Mouse (Mus musculus) embryonic facial prominence, embryonic 15.5 days (tissue): ENCODE results near the gene 4632433K11Rik. TPM values are rescaled to one million over a fixed set of nuclear protein-coding genes. Genes with fewer than 3 reads are reported as not detected.
A peak's percentile ranks its signal among the peaks of the same experiment; 100 is the strongest.
"Not testable (repeated sequence)": the region's sequence is repeated elsewhere in the genome, so short reads cannot be mapped to it uniquely, and the experiment has no call there.

Source experiments
- ATAC-seq: fragments of 200-750 bp; cut with Nextera tagmentation; 2 replicates; pipeline ENCODE4 v1.8.0; 2017; ENCODE audit warnings: low read depth, moderate TSS enrichment; ENCODE audit not compliant: insufficient number of reproducible peaks, low FRiP score, low TSS enrichment
- H3K27ac ChIP-seq: fragments of 300-500 bp; sonication (generic); replicated peaks from 2 replicates; pipeline ENCODE4 v1.5.1; 2015; ENCODE audit warnings: mild to moderate bottlenecking, inconsistent platforms
- H3K27me3 ChIP-seq: fragments of 300-500 bp; sonication (generic); 2 replicates; pipeline ENCODE4 v1.6.1; 2015; ENCODE audit warnings: inconsistent platforms
- H3K36me3 ChIP-seq: fragments of 300-500 bp; sonication (generic); 2 replicates; pipeline ENCODE4 v1.6.1; 2015; ENCODE audit warnings: mild to moderate bottlenecking, inconsistent platforms
- H3K4me1 ChIP-seq: fragments of 300-500 bp; sonication (generic); 2 replicates; pipeline ENCODE4 v1.6.1; 2015; ENCODE audit warnings: inconsistent platforms
- H3K4me2 ChIP-seq: fragments of 300-500 bp; sonication (generic); replicated peaks from 2 replicates; pipeline ENCODE4 v1.6.1; 2015; ENCODE audit warnings: mild to moderate bottlenecking, inconsistent platforms
- H3K4me3 ChIP-seq: fragments of 300-500 bp; sonication (generic); replicated peaks from 2 replicates; pipeline ENCODE4 v1.5.1; 2015; ENCODE audit warnings: mild to moderate bottlenecking, inconsistent platforms
- H3K9ac ChIP-seq: fragments of 300-500 bp; sonication (generic); 2 replicates; pipeline ENCODE4 v1.6.1; 2015; ENCODE audit warnings: inconsistent platforms
- H3K9me3 ChIP-seq: fragments of 300-500 bp; sonication (generic); replicated peaks from 2 replicates; pipeline ENCODE4 v1.6.1; 2016; ENCODE audit warnings: inconsistent platforms
- WGBS: fragments of 180-500 bp; shearing (Covaris S2); methylation state at CpG from one replicate; pipeline ENCODE4 v1.1.7; 2015; 5-methylcytosine and 5-hydroxymethylcytosine counted together
- polyA plus RNA-seq: library from polyadenylated mRNA; unstranded; fragments of >200 nt; fragmentation: Nextera tagmentation; extraction: Ambion mirVana; gene quantifications from 2 replicates; pipeline ENCODE4 v1.2.1, GENCODE M21; 2015

4632433K11Rik gene
- polyA plus RNA-seq, 1 experiment from 2014 or later, result not detected

GRCm38 (mm10) chr7:5079365-5080009 lies 45.6 kb downstream of the 4632433K11Rik start:
- peak overlapping the region; percentile 95 for H3K27ac ChIP-seq

GRCm38 (mm10) chr7:5080010-5080751 lies 46.3 kb downstream of the 4632433K11Rik start, which contains the start of gene Epn1:
Epn1 (plus strand) TSS chr7:5080235.
- under 1% methylated on average over 81 of the region's 81 CpGs for WGBS
- H3K36me3 ChIP-seq, result peaks cover 32% of the 10 kb centered on the region
- no peaks in the 10 kb centered on the region for H3K9me3 ChIP-seq
- H3K27me3 ChIP-seq, result no peaks in the 10 kb centered on the region
- peaks cover 26% of the 10 kb centered on the region for H3K4me1 ChIP-seq
- H3K9ac ChIP-seq, result peak within 1 kb of the TSS; percentile 100
- H3K27ac ChIP-seq, result peak within 1 kb of the TSS; percentile 95
- H3K4me2 ChIP-seq, result peak within 1 kb of the TSS; percentile 74
- peak; percentile 97 for ATAC-seq
- peak within 1 kb of the TSS; percentile 100 for H3K4me3 ChIP-seq

More at GRCm38 (mm10) chr7:5079365-5080009, 45.6 kb downstream of the 4632433K11Rik start:
- not testable (repeated sequence) for ATAC-seq, H3K9ac ChIP-seq, H3K27me3 ChIP-seq, H3K9me3 ChIP-seq
- Histone ChIP-seq H3K4me2 (peak overlapping the region; percentile 74), H3K4me1 (peaks cover 26% of the 10 kb centered on the region), H3K4me3 (peak overlapping the region; percentile 100), H3K36me3 (peaks cover 38% of the 10 kb centered on the region)
- WGBS, result 41% methylated on average over 8 of the region's 13 CpGs

DNA sequence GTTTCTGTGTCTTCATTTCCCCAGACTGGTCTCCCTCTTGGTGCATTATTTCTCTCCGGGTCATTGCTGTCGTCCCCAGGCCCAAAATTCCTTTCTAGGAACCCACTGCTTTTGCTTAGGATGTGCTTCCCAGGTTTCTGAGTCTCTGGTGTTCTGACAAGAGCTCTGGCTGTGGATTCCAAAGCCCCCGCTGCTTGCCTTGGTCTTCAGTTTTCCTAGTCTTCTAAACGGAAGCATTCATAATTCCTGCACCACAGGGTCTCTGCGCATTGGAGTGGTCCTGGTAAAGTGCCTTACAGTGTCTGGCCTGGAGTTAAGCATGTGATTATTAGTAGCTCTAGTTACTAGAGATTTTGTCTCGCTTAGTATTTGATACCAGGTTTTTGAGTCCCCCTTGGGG lies 46.9 kb downstream of the 4632433K11Rik start:
- H3K36me3 ChIP-seq, result peaks cover 33% of the 10 kb centered on the region
- peak overlapping the region; percentile 100 for H3K4me3 ChIP-seq
- H3K4me1 ChIP-seq, result peaks cover 26% of the 10 kb centered on the region
- peak overlapping the region; percentile 100 for H3K9ac ChIP-seq
- H3K27ac ChIP-seq, result peak overlapping the region; percentile 95
- WGBS, result 10% methylated on average over 6 of the region's 6 CpGs
- ATAC-seq, result no peak
- H3K27me3 ChIP-seq, result no peaks in the 10 kb centered on the region
- H3K9me3 ChIP-seq, result no peaks in the 10 kb centered on the region
- peak overlapping the region; percentile 74 for H3K4me2 ChIP-seq

GRCm38 (mm10) chr7:5081241-5081640 lies 47.3 kb downstream of the 4632433K11Rik start:
- 61% methylated on average over 6 of the region's 6 CpGs for WGBS
- Histone ChIP-seq H3K36me3 (peaks cover 33% of the 10 kb centered on the region), H3K9ac (no peak overlapping the region)

DNA sequence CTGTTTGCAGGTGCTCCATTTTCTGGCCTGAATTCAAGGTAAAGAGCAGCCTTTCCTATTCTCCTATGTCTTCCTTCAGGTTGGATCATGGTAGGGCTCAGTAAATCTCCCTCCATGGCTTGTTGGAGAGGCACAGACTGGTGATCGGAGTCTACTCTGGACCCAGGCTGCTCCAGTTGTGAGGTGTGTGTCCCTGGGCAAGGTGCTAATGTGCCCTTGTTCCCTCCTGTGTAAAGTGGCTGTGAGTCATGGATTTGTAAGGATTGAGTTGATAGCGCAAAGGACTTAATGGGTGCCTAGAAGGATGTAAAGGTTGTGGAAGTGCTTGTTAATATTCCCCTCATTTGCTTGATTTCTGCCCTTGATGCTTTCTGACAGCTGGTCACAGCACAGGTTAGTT lies 48.0 kb downstream of the 4632433K11Rik start:
- no peak overlapping the region for H3K27ac ChIP-seq
- H3K9ac ChIP-seq, result no peak overlapping the region
- no peaks in the 10 kb centered on the region for H3K9me3 ChIP-seq
- ATAC-seq, result no peak
- no peaks in the 10 kb centered on the region for H3K27me3 ChIP-seq
- H3K36me3 ChIP-seq, result peaks cover 31% of the 10 kb centered on the region
- no peak overlapping the region for H3K4me3 ChIP-seq
- 91% methylated on average over 2 of the region's 2 CpGs for WGBS
- peaks cover 26% of the 10 kb centered on the region for H3K4me1 ChIP-seq
- peak overlapping the region; percentile 74; the same call in 1 of the 2 replicates for H3K4me2 ChIP-seq

More at GRCm38 (mm10) chr7:5081241-5081640, 47.3 kb downstream of the 4632433K11Rik start:
- Histone ChIP-seq H3K27me3 (no peaks in the 10 kb centered on the region), H3K9me3 (no peaks in the 10 kb centered on the region), H3K4me1 (peaks cover 26% of the 10 kb centered on the region), H3K4me2 (peak overlapping the region; percentile 74), H3K27ac (no peak overlapping the region), H3K4me3 (peak overlapping the region; percentile 100)
- ATAC-seq, result no peak

- peaks cover 37% of the 10 kb centered on the region for H3K36me3 ChIP-seq
- H3K4me1 ChIP-seq, result peaks cover 26% of the 10 kb centered on the region
- ATAC-seq, result no peak
- no peak overlapping the region for H3K4me2 ChIP-seq
- no peak overlapping the region for H3K27ac ChIP-seq
- H3K4me3 ChIP-seq, result no peak overlapping the region
- no peaks in the 10 kb centered on the region for H3K9me3 ChIP-seq
- H3K27me3 ChIP-seq, result no peaks in the 10 kb centered on the region
- no peak overlapping the region for H3K9ac ChIP-seq
- 88% methylated on average over 18 of the region's 18 CpGs for WGBS
Observed at GRCm38 (mm10) chr7:5083325-5084105, 49.6 kb downstream of the 4632433K11Rik start.

Other genes with a start within 250 kb of the 4632433K11Rik start
- gene Tmem238, start 244.5 kb upstream of the 4632433K11Rik start, polyA plus RNA-seq, result 11.4 and 11.8 TPM in 2 replicates
- 397 and 411 TPM in 2 replicates for gene Rpl28, start 241.2 kb upstream of the 4632433K11Rik start, polyA plus RNA-seq
- 348 and 351 TPM in 2 replicates for gene Ube2s, start 221.5 kb upstream of the 4632433K11Rik start, polyA plus RNA-seq
- 0.43 and 0.99 TPM in 2 replicates for gene Shisa7, start 189.4 kb upstream of the 4632433K11Rik start, polyA plus RNA-seq
- gene Isoc2b, start 163.9 kb upstream of the 4632433K11Rik start, polyA plus RNA-seq, result 11.3 and 13.1 TPM in 2 replicates
- gene Isoc2a, start 157.0 kb upstream of the 4632433K11Rik start, polyA plus RNA-seq, result 0.95 and 1.2 TPM in 2 replicates
- gene Gm36210, start 127.6 kb upstream of the 4632433K11Rik start, polyA plus RNA-seq, result not detected in 2 replicates
- gene Zfp628, start 118.9 kb upstream of the 4632433K11Rik start, polyA plus RNA-seq, result 4.1 and 4.9 TPM in 2 replicates
- gene Nat14, start 112.1 kb upstream of the 4632433K11Rik start, polyA plus RNA-seq, result 5.1 and 5.5 TPM in 2 replicates
- gene Ssc5d, start 108.3 kb upstream of the 4632433K11Rik start, polyA plus RNA-seq, result 4.7 and 5.5 TPM in 2 replicates
- 0.32 and 1.1 TPM in 2 replicates for gene Sbk2, start 69.7 kb upstream of the 4632433K11Rik start, polyA plus RNA-seq
- 0.05 and 0.25 TPM in 2 replicates for gene Sbk3, start 63.0 kb upstream of the 4632433K11Rik start, polyA plus RNA-seq
- 32.8 and 35.0 TPM in 2 replicates for gene Zfp579, start 38.0 kb upstream of the 4632433K11Rik start, polyA plus RNA-seq
- gene Zfp524, start 19.7 kb upstream of the 4632433K11Rik start, polyA plus RNA-seq, result 15.2 and 15.8 TPM in 2 replicates
- gene Fiz1, start 19.4 kb upstream of the 4632433K11Rik start, polyA plus RNA-seq, result 43.9 and 46.2 TPM in 2 replicates
- 1.2 TPM in 1 of 2 replicates, not detected in the other for gene Gm44973, start 18.6 kb upstream of the 4632433K11Rik start, polyA plus RNA-seq
- gene Zfp865, start 13.7 kb upstream of the 4632433K11Rik start, polyA plus RNA-seq, result 8.0 and 9.0 TPM in 2 replicates
- gene Ccdc106, start 13.6 kb upstream of the 4632433K11Rik start, polyA plus RNA-seq, result 35.4 and 37.8 TPM in 2 replicates
- gene Zfp784, start 4.3 kb downstream of the 4632433K11Rik start, polyA plus RNA-seq, result 6.7 and 7.5 TPM in 2 replicates
- 36.8 and 43.1 TPM in 2 replicates for gene Zfp580, start 17.4 kb downstream of the 4632433K11Rik start, polyA plus RNA-seq
- 116 and 124 TPM in 2 replicates for gene U2af2, start 28.0 kb downstream of the 4632433K11Rik start, polyA plus RNA-seq
- 66.5 and 70.6 TPM in 2 replicates for gene Epn1, start 46.1 kb downstream of the 4632433K11Rik start, polyA plus RNA-seq
- gene Rfpl4, start 82.8 kb downstream of the 4632433K11Rik start, polyA plus RNA-seq, result not detected in 2 replicates
- 0.60 and 0.80 TPM in 2 replicates for gene Rasl2-9, start 91.8 kb downstream of the 4632433K11Rik start, polyA plus RNA-seq
- gene Vmn1r55, start 115.6 kb downstream of the 4632433K11Rik start, polyA plus RNA-seq, result not detected in 2 replicates
- gene Vmn1r56, start 162.6 kb downstream of the 4632433K11Rik start, polyA plus RNA-seq, result not detected in 2 replicates
- not detected in 2 replicates for gene Vmn1r57, start 184.4 kb downstream of the 4632433K11Rik start, polyA plus RNA-seq